Mouse (Mus musculus) midbrain, embryonic 12.5 days (tissue): ENCODE results near the gene Epha1. TPM values are rescaled to one million over a fixed set of nuclear protein-coding genes. Genes with fewer than 3 reads are reported as not detected.
A peak's percentile ranks its signal among the peaks of the same experiment; 100 is the strongest.

Experiments
- ATAC-seq: fragments of 200-750 bp; cut with Nextera tagmentation; 2 replicates; pipeline ENCODE4 v1.8.0; 2017; ENCODE audit warnings: low read depth, moderate TSS enrichment, moderate library complexity; ENCODE audit not compliant: low FRiP score
- H3K27ac ChIP-seq: fragments of 300-500 bp; sonication (generic); replicated peaks from 2 replicates; pipeline ENCODE4 v1.5.1; 2016; ENCODE audit warnings: mild to moderate bottlenecking
- H3K27me3 ChIP-seq: fragments of 300-500 bp; sonication (generic); 2 replicates; pipeline ENCODE4 v1.6.1; 2016; ENCODE audit warnings: mild to moderate bottlenecking
- H3K36me3 ChIP-seq: fragments of 300-500 bp; sonication (generic); 2 replicates; pipeline ENCODE4 v1.6.1; 2016
- H3K4me1 ChIP-seq: fragments of 300-500 bp; sonication (generic); 2 replicates; pipeline ENCODE4 v1.6.1; 2016
- H3K4me2 ChIP-seq: fragments of 300-500 bp; sonication (generic); replicated peaks from 2 replicates; pipeline ENCODE4 v1.6.1; 2016; ENCODE audit warnings: mild to moderate bottlenecking, moderate library complexity
- H3K4me3 ChIP-seq: fragments of 300-500 bp; sonication (generic); 2 replicates; pipeline ENCODE4 v1.5.1; 2016; ENCODE audit warnings: mild to moderate bottlenecking
- H3K9ac ChIP-seq: fragments of 300-500 bp; sonication (generic); replicated peaks from 2 replicates; pipeline ENCODE4 v1.6.1; 2016; ENCODE audit warnings: mild to moderate bottlenecking, moderate library complexity
- H3K9me3 ChIP-seq: fragments of 300-500 bp; sonication (generic); 2 replicates; pipeline ENCODE4 v1.6.1; 2016; ENCODE audit warnings: mild to moderate bottlenecking
- WGBS: fragments of 180-500 bp; shearing (Covaris S2); methylation state at CpG from one replicate; pipeline ENCODE4 v1.1.7; 2016; 5-methylcytosine and 5-hydroxymethylcytosine counted together
- polyA plus RNA-seq: library from polyadenylated mRNA; unstranded; fragments of >200 nt; fragmentation: Nextera tagmentation; extraction: Ambion mirVana; gene quantifications from 2 replicates; pipeline ENCODE4 v1.2.1, GENCODE M21; 2016

The Epha1 gene
- polyA plus RNA-seq, 1 experiment from 2014 or later: 1.3 TPM

DNA sequence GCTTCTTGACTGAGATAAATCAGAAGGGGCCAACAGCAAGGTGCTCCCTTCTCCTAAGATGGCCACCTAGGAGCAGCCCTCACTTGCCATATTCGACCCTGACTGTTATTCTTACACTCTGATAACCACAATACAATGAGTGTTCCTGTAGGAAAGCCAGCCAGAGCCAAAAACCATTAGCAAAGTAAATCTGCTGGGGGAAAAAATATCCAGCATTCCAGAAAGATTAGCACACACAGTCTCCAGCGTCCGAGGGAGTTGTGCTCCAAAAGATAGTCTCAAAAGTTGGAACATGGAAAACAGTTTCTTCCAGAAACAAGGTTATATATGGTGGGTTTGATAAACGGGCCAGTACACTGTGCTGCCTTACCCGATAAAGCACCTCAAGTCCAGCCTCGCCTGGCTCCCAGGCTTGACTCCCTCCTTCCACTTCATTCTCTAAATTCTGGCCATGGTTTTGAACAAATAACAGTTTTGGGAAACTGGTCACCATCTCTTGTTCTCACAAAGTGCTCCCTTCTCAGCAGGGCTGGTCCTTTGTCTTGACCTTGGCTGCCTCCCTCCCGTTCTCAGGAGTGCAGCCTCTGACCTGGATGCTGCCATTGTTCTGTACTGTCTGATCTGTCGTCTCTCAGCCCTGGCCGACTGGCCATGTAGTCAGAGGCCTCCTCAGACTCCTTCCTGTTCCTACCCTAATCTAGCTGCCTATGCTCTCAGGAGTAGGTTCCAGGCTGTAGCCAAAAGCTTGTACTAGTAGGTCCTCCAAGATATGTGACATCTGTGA, 13.5 kb downstream of the Epha1 start:
- Histone ChIP-seq H3K4me2 (no peak overlapping the region), H3K4me3 (no peak overlapping the region), H3K27ac (no peak overlapping the region), H3K4me1 (no peaks in the 10 kb centered on the region), H3K36me3 (peaks cover 58% of the 10 kb centered on the region), H3K27me3 (no peaks in the 10 kb centered on the region), H3K9ac (no peak overlapping the region), H3K9me3 (no peaks in the 10 kb centered on the region)
- no peak for ATAC-seq
- 75% methylated on average over 9 of the region's 9 CpGs for WGBS

DNA sequence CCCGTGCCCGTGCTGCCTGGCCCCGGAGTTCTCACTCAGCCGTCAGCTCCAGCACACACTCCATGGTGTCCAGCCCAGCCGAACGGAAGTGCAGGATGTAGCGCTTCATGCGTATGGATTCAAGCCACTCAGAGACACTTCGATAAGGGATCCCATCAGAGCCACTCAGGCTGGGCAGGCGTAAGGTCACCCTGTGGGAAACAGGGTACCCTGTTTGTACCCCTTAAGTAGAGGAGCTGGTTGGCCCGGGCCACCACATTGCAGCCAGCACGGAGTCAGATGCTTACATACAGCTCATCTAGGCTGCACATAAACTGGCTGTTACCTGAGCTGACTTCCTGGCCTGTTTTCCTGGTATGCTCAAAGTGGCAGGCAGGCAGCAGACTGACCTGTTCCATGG, 14.2 kb downstream of the Epha1 start:
- Histone ChIP-seq H3K4me1 (peaks cover 7% of the 10 kb centered on the region), H3K9ac (no peak overlapping the region), H3K27ac (no peak overlapping the region), H3K4me2 (no peak overlapping the region), H3K4me3 (no peak overlapping the region), H3K36me3 (peaks cover 58% of the 10 kb centered on the region), H3K27me3 (no peaks in the 10 kb centered on the region), H3K9me3 (no peaks in the 10 kb centered on the region)
- no peak for ATAC-seq
- 94% methylated on average over 12 of the region's 12 CpGs for WGBS

DNA sequence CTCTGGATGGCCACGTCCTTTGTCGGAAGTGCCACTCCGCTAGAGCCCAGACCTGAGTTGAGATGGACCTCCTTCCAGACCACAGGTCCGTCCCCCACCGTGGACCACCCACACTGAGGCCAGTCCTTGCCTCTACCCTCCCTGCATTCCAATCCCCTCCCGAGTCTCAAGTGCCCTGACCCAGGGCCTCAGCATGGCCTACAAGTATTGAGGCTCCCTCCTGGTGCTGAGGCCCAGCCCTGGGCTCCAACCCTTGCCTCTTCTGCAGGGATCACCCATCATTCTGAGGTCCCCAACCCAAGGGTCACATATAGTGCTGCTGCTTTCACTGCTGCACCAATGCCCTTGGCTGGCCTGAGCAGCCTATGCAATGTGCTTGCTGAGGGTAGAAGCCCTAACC, 15.2 kb downstream of the Epha1 start:
- H3K36me3 ChIP-seq: peaks cover 58% of the 10 kb centered on the region

DNA sequence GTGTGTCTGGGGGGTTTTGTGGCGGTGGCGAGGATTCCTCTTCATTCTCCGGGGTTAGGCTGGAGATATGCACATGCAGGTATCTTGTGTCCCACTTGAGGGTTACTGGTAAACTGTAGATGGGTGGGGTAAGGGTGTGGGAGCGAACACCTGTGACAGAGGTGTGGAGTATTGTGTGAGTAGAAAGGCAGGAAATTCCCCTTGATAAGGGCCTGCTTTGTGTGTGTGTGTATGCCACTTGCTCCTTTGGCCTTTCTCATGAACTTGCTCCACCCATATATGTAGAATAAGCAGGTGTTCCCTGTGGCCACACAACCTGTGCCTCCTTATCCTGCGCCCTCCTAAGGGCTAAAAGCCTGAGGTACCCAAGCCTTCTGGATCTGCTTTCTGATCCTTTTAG, 16.2 kb downstream of the Epha1 start:
- 98% methylated on average over 5 of the region's 5 CpGs for WGBS
- Histone ChIP-seq H3K4me3 (no peak overlapping the region), H3K4me1 (peaks cover 11% of the 10 kb centered on the region), H3K27me3 (no peaks in the 10 kb centered on the region), H3K36me3 (peaks cover 58% of the 10 kb centered on the region), H3K9me3 (no peaks in the 10 kb centered on the region), H3K9ac (no peak overlapping the region), H3K4me2 (no peak overlapping the region), H3K27ac (no peak overlapping the region)
- no peak for ATAC-seq

More for the DNA sequence above, 15.2 kb downstream of the Epha1 start:
- H3K9me3 ChIP-seq: no peaks in the 10 kb centered on the region
- no peak overlapping the region for H3K9ac ChIP-seq
- H3K4me1 ChIP-seq: peaks cover 11% of the 10 kb centered on the region
- ATAC-seq: no peak
- no peaks in the 10 kb centered on the region for H3K27me3 ChIP-seq
- H3K4me2 ChIP-seq: no peak overlapping the region
- H3K27ac ChIP-seq: no peak overlapping the region
- 63% methylated on average over 6 of the region's 6 CpGs for WGBS
- H3K4me3 ChIP-seq: no peak overlapping the region

DNA sequence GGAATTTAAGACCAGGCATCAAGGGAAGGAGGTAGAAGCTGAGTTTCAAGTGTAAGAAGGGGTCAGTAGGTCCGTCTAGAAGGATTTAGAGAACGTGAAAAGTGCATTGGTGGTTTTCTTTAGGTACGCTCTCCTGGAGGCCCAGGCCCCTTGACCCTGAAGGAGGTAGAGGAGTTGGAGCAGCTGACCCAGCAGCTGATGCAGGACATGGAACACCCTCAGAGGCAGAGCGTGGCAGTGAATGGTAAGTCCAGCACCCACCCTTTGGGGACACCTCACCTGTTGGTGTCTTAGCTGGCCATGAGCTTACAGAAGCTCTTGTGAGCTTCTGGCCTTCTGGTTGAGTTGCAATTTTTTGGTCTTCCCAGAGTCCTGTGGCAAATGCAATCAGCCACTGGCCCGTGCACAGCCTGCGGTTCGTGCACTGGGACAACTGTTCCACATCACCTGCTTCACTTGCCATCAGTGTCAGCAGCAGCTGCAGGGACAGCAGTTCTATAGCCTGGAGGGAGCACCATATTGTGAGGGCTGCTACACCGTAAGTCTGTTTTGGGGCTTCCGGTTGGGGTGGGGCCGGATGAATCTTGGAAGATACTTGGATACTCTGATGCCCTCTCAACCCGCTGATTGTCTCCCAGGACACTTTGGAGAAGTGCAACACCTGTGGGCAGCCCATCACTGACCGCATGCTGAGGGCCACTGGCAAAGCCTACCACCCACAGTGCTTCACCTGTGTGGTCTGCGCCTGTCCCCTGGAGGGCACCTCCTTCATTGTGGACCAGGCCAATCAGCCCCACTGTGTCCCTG, 17.1 kb downstream of the Epha1 start:
- Histone ChIP-seq H3K4me1 (peaks cover 14% of the 10 kb centered on the region), H3K9ac (no peak overlapping the region), H3K27me3 (no peaks in the 10 kb centered on the region), H3K4me2 (no peak overlapping the region), H3K4me3 (no peak overlapping the region), H3K36me3 (peaks cover 56% of the 10 kb centered on the region), H3K9me3 (no peaks in the 10 kb centered on the region), H3K27ac (no peak overlapping the region)
- 95% methylated on average over 13 of the region's 13 CpGs for WGBS
- no peak for ATAC-seq

DNA sequence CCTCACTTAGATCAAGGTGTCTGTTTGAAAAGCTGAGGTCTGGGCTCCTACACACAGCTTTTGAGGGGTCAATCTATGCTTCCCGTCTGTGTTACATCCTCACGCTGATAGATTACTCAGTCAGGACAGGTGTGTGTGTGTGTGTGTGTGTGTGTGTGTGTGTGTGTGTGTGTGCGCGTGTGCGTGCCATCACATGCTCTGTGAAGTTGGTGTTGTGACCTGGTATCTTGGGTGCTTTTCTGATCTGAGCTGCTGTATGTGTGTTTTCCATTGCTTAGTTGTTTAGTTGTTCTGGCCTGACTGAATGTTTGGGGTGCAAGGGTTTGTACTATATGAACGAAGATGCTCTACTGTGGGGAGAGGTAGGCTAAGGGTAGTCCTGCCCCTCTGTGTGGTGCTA, 17.7 kb downstream of the Epha1 start:
- no peak overlapping the region for H3K4me3 ChIP-seq
- H3K27me3 ChIP-seq: no peaks in the 10 kb centered on the region
- H3K4me2 ChIP-seq: no peak overlapping the region
- H3K4me1 ChIP-seq: peaks cover 20% of the 10 kb centered on the region
- no peaks in the 10 kb centered on the region for H3K9me3 ChIP-seq
- H3K9ac ChIP-seq: no peak overlapping the region
- peaks cover 51% of the 10 kb centered on the region for H3K36me3 ChIP-seq
- no peak overlapping the region for H3K27ac ChIP-seq
- 96% methylated on average over 6 of the region's 6 CpGs for WGBS
- no peak for ATAC-seq

DNA sequence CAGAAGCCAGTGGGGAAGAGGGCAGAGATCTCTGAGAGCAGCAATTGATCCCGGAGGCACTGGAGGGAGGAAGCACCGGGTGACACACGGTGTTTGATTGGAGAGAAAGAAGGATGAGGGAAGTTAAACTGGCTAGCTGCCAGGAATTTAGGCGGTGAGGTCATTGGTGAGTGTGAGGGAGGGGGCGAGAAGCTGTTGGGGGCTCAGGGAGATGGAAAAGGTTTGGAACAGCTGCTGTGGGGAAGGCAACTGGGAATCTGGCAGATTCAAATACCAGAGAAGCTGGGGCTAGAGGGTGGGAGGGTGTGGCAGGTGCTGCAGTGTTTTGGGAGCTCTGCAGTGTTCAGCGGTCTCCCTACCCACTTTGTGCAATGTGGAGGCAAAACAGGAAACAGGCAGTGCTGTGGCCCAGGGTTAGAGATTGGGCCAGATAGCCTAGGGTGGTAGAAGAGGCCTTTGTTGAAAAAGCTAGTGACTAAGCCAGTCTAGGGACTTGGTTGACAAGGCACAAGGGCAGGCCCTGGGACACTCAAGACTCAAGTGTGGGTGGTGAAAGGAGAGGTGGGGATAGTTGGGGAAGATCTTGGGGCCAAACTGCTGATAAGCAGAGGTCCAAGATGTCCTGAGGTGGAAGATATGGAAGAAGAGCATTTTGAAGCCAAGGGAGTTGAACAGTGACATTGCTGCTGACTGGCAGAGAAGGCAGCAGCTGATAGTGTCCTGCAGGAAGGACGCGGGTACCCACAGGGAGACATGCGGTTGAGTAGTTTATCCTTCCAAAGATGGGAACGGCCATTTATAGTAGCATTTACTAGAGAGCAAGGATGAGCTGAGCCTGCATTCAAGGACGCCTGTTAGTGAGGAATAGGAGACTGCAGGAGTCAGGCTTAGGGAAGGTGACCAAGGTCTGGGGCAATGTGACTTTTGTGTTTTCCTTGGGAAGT, 18.7 kb downstream of the Epha1 start:
- no peak overlapping the region for H3K4me3 ChIP-seq
- no peaks in the 10 kb centered on the region for H3K27me3 ChIP-seq
- no peak overlapping the region for H3K4me2 ChIP-seq
- no peak for ATAC-seq
- H3K36me3 ChIP-seq: peaks cover 41% of the 10 kb centered on the region
- H3K9ac ChIP-seq: no peak overlapping the region
- peaks cover 20% of the 10 kb centered on the region for H3K4me1 ChIP-seq
- WGBS: 67% methylated on average over 11 of the region's 11 CpGs
- H3K27ac ChIP-seq: no peak overlapping the region
- no peaks in the 10 kb centered on the region for H3K9me3 ChIP-seq

DNA sequence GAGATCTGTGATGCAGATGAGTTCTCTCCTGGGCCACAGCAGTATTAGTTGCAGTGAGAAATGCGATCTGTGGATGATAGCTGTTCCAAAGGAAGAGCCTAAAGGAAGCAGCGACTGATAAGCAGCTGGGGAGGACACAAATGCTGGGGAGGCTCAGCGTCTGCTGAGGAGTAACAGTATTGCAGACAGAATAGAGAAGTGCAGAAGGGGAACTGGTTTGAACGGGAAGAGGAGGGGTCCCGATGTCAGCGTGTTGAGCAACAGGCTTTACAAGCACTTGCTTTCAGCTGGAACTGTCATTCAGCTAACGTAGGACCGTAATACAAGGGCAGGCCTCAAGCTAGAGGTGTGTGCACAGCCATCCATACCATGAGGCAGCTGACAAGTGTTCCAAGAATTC, 19.9 kb downstream of the Epha1 start:
- H3K4me2 ChIP-seq: no peak overlapping the region
- no peak overlapping the region for H3K27ac ChIP-seq
- no peak overlapping the region for H3K4me3 ChIP-seq
- H3K4me1 ChIP-seq: peaks cover 28% of the 10 kb centered on the region
- H3K27me3 ChIP-seq: no peaks in the 10 kb centered on the region
- peaks cover 29% of the 10 kb centered on the region for H3K36me3 ChIP-seq
- ATAC-seq: no peak
- no peak overlapping the region for H3K9ac ChIP-seq
- no peaks in the 10 kb centered on the region for H3K9me3 ChIP-seq
- 90% methylated on average over 8 of the region's 8 CpGs for WGBS

DNA sequence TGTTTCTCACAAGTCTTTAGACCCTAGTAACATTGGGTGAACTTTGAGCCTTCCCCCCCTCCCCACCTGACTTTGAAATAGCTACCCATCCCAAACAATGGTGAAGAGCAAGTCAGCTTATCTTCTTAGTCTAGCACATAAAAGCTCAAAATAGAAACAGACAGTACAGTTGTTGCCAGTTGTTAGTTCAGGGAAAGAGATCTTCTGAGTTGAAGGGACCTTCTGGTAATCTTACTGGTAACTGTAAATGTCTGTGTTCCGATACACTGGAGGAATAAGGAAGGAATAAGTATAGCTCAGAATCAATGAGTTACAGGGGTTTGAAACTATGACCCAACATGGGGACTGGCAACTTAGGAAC, 20.6 kb downstream of the Epha1 start:
- Histone ChIP-seq H3K27ac (no peak overlapping the region), H3K27me3 (no peaks in the 10 kb centered on the region), H3K4me1 (peaks cover 28% of the 10 kb centered on the region), H3K4me3 (no peak overlapping the region), H3K9me3 (no peaks in the 10 kb centered on the region), H3K9ac (no peak overlapping the region), H3K36me3 (peaks cover 22% of the 10 kb centered on the region), H3K4me2 (no peak overlapping the region)
- no peak for ATAC-seq
- WGBS: 97% methylated on average over 1 of the region's 1 CpGs

DNA sequence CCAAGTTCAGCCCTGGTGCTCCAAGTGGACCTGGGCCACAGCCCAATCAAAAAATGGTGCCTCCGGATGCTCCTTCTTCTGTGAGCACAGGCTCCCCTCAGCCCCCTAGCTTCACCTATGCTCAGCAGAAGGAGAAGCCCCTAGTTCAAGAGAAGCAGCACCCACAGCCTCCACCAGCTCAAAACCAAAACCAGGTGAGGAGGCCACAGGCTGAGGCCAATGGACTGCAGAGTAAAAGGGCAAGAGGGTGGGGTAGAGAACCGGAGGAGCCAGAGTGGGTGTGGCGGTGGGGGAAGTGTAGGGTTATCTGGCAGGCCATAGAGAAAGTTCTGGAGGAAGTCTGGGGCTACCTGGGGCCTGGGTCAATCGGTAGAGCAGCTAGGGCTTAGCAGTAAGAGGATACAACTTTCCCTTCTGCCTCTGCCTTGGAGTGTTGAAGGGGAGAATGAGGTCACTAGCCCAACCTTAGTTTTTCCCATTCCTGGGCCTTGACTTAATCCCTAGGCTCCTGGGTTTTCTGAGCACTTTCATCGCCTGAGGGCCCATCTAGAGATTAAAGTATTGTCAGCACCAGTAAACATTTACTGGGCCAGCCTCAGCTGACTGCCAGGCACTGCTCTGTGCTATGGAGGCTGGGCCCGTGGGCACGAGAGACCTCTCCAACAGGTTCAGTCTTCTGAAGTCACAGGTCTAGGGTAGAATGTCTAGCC, 21.1 kb downstream of the Epha1 start:
- Histone ChIP-seq H3K4me3 (no peak overlapping the region), H3K27me3 (no peaks in the 10 kb centered on the region), H3K27ac (no peak overlapping the region), H3K9me3 (no peaks in the 10 kb centered on the region), H3K4me2 (no peak overlapping the region; the same call in 1 of the 2 replicates), H3K4me1 (peaks cover 28% of the 10 kb centered on the region), H3K36me3 (peaks cover 17% of the 10 kb centered on the region), H3K9ac (no peak overlapping the region)
- WGBS: 88% methylated on average over 7 of the region's 7 CpGs
- ATAC-seq: no peak

DNA sequence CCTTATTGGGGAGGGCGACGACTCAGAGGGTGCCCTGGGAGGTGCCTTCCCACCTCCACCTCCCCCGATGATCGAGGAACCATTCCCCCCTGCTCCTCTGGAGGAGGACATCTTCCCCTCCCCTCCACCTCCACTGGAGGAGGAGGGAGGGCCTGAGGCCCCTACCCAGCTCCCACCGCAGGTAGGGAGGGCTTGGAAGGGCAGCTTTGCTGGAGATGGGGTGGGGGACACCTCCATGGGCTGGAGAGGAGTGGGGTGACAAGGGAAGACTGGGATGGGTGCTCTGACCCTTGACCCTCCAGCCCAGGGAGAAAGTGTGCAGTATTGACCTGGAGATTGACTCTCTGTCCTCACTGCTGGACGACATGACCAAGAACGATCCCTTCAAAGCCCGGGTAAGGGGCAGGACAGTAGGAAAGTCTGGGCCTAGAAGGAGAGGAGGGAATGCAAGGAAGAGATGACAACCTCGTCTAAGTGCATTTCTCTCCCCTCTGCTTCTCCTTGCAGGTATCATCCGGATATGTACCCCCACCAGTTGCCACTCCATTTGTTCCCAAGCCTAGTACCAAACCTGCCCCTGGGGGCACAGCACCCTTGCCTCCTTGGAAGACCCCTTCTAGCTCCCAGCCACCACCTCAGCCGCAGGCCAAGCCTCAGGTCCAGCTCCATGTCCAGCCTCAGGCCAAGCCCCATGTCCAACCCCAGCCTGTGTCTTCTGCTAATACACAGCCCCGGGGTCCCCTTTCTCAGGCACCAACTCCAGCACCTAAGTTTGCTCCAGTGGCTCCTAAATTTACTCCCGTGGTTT, 21.9 kb downstream of the Epha1 start:
- Histone ChIP-seq H3K9ac (peak overlapping the region; percentile 84), H3K4me2 (peak overlapping the region; percentile 90), H3K4me1 (peaks cover 28% of the 10 kb centered on the region), H3K27me3 (no peaks in the 10 kb centered on the region), H3K36me3 (peaks cover 9% of the 10 kb centered on the region), H3K9me3 (no peaks in the 10 kb centered on the region), H3K27ac (0 out of 2 replicates have a peak overlapping the region, but pooled peaks have one; percentile 90), H3K4me3 (peak overlapping the region; percentile 78)
- WGBS: 47% methylated on average over 13 of the region's 13 CpGs
- ATAC-seq: no peak
